Mouse (Mus musculus) stomach, embryonic 14.5 days (tissue): ENCODE data around the gene Dagla. TPM values are rescaled to one million over a fixed set of nuclear protein-coding genes. Genes with fewer than 3 reads are reported as not detected.

Source experiments
- ATAC-seq: fragments of 200-750 bp; cut with Nextera tagmentation; 2 replicates; pipeline ENCODE4 v1.8.0; 2017; ENCODE audit warnings: low read depth, moderate TSS enrichment; ENCODE audit not compliant: insufficient number of reproducible peaks, insufficient read depth, low FRiP score
- H3K27ac ChIP-seq: fragments of 300-500 bp; sonication (generic); 2 replicates; pipeline ENCODE4 v1.5.1; 2014; ENCODE audit warnings: mild to moderate bottlenecking, low read length, moderate library complexity, mixed read lengths
- H3K27me3 ChIP-seq: fragments of 300-500 bp; sonication (generic); 2 replicates; pipeline ENCODE4 v1.6.1; 2014; ENCODE audit warnings: low read length, control low read depth, mixed read lengths; ENCODE audit not compliant: control insufficient read depth, insufficient read depth
- H3K36me3 ChIP-seq: fragments of 300-500 bp; sonication (generic); 2 replicates; pipeline ENCODE4 v1.6.1; 2014; ENCODE audit warnings: mild to moderate bottlenecking, control low read depth, low read length, moderate library complexity, mixed read lengths; ENCODE audit not compliant: control insufficient read depth, insufficient read depth
- H3K4me1 ChIP-seq: fragments of 300-500 bp; sonication (generic); 2 replicates; pipeline ENCODE4 v1.6.1; 2014; ENCODE audit warnings: low read length, control low read depth, mixed read lengths; ENCODE audit not compliant: control insufficient read depth, insufficient read depth
- H3K4me2 ChIP-seq: fragments of 300-500 bp; sonication (generic); replicated peaks from 2 replicates; pipeline ENCODE4 v1.6.1; 2014; ENCODE audit warnings: low read depth, low read length, control low read depth
- H3K4me3 ChIP-seq: fragments of 300-500 bp; sonication (generic); 2 replicates; pipeline ENCODE4 v1.5.1; 2014; ENCODE audit warnings: low read depth, low read length, control low read depth
- H3K9ac ChIP-seq: fragments of 300-500 bp; sonication (generic); replicated peaks from 2 replicates; pipeline ENCODE4 v1.6.1; 2014; ENCODE audit warnings: low read depth, mild to moderate bottlenecking, control low read depth, low read length, moderate library complexity, mixed read lengths
- H3K9me3 ChIP-seq: fragments of 300-500 bp; sonication (generic); 2 replicates; pipeline ENCODE4 v1.6.1; 2016; ENCODE audit warnings: low read depth, low read length, control low read depth; ENCODE audit not compliant: control insufficient read depth
- WGBS: fragments of 180-500 bp; shearing (Covaris S2); extraction: QIAGEN DNeasy Blood & Tissue Kit; methylation state at CpG from one replicate; pipeline ENCODE4 v1.1.7; 2014; 5-methylcytosine and 5-hydroxymethylcytosine counted together
- polyA plus RNA-seq: library from polyadenylated mRNA; unstranded; fragments of >200 nt; fragmentation: Nextera tagmentation; extraction: Ambion mirVana; gene quantifications from 2 replicates; pipeline ENCODE4 v1.2.1, GENCODE M21; 2014

Gene Dagla
- polyA plus RNA-seq, 1 experiment from 2014 or later = 2.9 TPM

- Histone ChIP-seq H3K9ac (no peak overlapping the region), H3K27me3 (no peaks in the 10 kb centered on the region), H3K27ac (peak overlapping the region; percentile 34; the same call in 1 of the 2 replicates), H3K36me3 (no peaks in the 10 kb centered on the region), H3K4me1 (peaks cover 29% of the 10 kb centered on the region), H3K9me3 (no peaks in the 10 kb centered on the region), H3K4me3 (no peak overlapping the region), H3K4me2 (no peak overlapping the region; the same call in 1 of the 2 replicates)
- 56% methylated on average over 9 of the region's 9 CpGs for WGBS
- ATAC-seq = peak; percentile 56
Observed at GRCm38 (mm10) chr19:10235784-10236565, 68.7 kb downstream of the Dagla start.

GRCm38 (mm10) chr19:10232327-10233017 is 72.2 kb downstream of the Dagla start:
- no peak for ATAC-seq
- H3K4me2 ChIP-seq = no peak overlapping the region

GRCm38 (mm10) chr19:10231871-10232270 is 72.8 kb downstream of the Dagla start:
- H3K27me3 ChIP-seq = no peaks in the 10 kb centered on the region
- no peak overlapping the region for H3K9ac ChIP-seq
- H3K9me3 ChIP-seq = no peaks in the 10 kb centered on the region
- H3K4me2 ChIP-seq = no peak overlapping the region
- 35% methylated on average over 5 of the region's 5 CpGs for WGBS
- H3K36me3 ChIP-seq = no peaks in the 10 kb centered on the region
- ATAC-seq = no peak
- H3K27ac ChIP-seq = peak overlapping the region; percentile 48; the same call in 1 of the 2 replicates
- H3K4me3 ChIP-seq = no peak overlapping the region
- peaks cover 32% of the 10 kb centered on the region for H3K4me1 ChIP-seq

More at GRCm38 (mm10) chr19:10232327-10233017, 72.2 kb downstream of the Dagla start:
- H3K27me3 ChIP-seq = no peaks in the 10 kb centered on the region
- H3K9me3 ChIP-seq = no peaks in the 10 kb centered on the region
- peak overlapping the region; percentile 48; the same call in 1 of the 2 replicates for H3K27ac ChIP-seq
- H3K4me1 ChIP-seq = peaks cover 32% of the 10 kb centered on the region
- no peak overlapping the region for H3K4me3 ChIP-seq
- 47% methylated on average over 9 of the region's 9 CpGs for WGBS
- no peak overlapping the region for H3K9ac ChIP-seq
- no peaks in the 10 kb centered on the region for H3K36me3 ChIP-seq

- 16% methylated on average over 7 of the region's 7 CpGs for WGBS
- H3K36me3 ChIP-seq = no peaks in the 10 kb centered on the region
- H3K4me3 ChIP-seq = no peak overlapping the region
- no peaks in the 10 kb centered on the region for H3K27me3 ChIP-seq
- no peaks in the 10 kb centered on the region for H3K9me3 ChIP-seq
- no peak overlapping the region for H3K9ac ChIP-seq
- H3K4me2 ChIP-seq = no peak overlapping the region
- peak overlapping the region; percentile 48; the same call in 1 of the 2 replicates for H3K27ac ChIP-seq
- H3K4me1 ChIP-seq = peaks cover 30% of the 10 kb centered on the region
- peak; percentile 40; the same call in 1 of the 2 replicates for ATAC-seq
Observed at GRCm38 (mm10) chr19:10231016-10231415, 73.7 kb downstream of the Dagla start.

GRCm38 (mm10) chr19:10225767-10226166 is 78.9 kb downstream of the Dagla start:
- Histone ChIP-seq H3K9me3 (no peaks in the 10 kb centered on the region), H3K4me1 (peaks cover 38% of the 10 kb centered on the region), H3K36me3 (no peaks in the 10 kb centered on the region), H3K27me3 (no peaks in the 10 kb centered on the region), H3K27ac (peak overlapping the region; percentile 71; the same call in 1 of the 2 replicates), H3K9ac (no peak overlapping the region), H3K4me3 (no peak overlapping the region), H3K4me2 (no peak overlapping the region)
- 39% methylated on average over 4 of the region's 4 CpGs for WGBS
- ATAC-seq = no peak

- Histone ChIP-seq H3K4me3 (peak overlapping the region; percentile 15; the same call in 1 of the 2 replicates), H3K27ac (peak overlapping the region; percentile 71; the same call in 1 of the 2 replicates), H3K9me3 (no peaks in the 10 kb centered on the region), H3K36me3 (no peaks in the 10 kb centered on the region), H3K27me3 (no peaks in the 10 kb centered on the region), H3K9ac (peak overlapping the region; percentile 25; the same call in 1 of the 2 replicates), H3K4me1 (peaks cover 29% of the 10 kb centered on the region), H3K4me2 (peak overlapping the region; percentile 35)
- ATAC-seq = peak; percentile 57
- WGBS = 7% methylated on average over 26 of the region's 26 CpGs
Observed at GRCm38 (mm10) chr19:10224637-10225453, 79.8 kb downstream of the Dagla start.

GRCm38 (mm10) chr19:10223561-10223960 is 81.1 kb downstream of the Dagla start:
- ATAC-seq = no peak
- Histone ChIP-seq H3K4me1 (peaks cover 25% of the 10 kb centered on the region), H3K9ac (no peak overlapping the region), H3K27me3 (no peaks in the 10 kb centered on the region), H3K36me3 (peaks cover 3% of the 10 kb centered on the region; the same call in 1 of the 2 replicates), H3K4me3 (no peak overlapping the region), H3K27ac (0 out of 2 replicates have a peak overlapping the region, but pooled peaks have one; percentile 4), H3K9me3 (no peaks in the 10 kb centered on the region), H3K4me2 (no peak overlapping the region)
- 65% methylated on average over 4 of the region's 4 CpGs for WGBS

GRCm38 (mm10) chr19:10222656-10223055 is 82.0 kb downstream of the Dagla start:
- Histone ChIP-seq H3K9me3 (no peaks in the 10 kb centered on the region), H3K27ac (peak overlapping the region; percentile 58; the same call in 1 of the 2 replicates), H3K36me3 (peaks cover 6% of the 10 kb centered on the region; the same call in 1 of the 2 replicates), H3K4me2 (no peak overlapping the region), H3K4me3 (no peak overlapping the region), H3K9ac (no peak overlapping the region), H3K4me1 (peaks cover 25% of the 10 kb centered on the region), H3K27me3 (no peaks in the 10 kb centered on the region)
- 18% methylated on average over 8 of the region's 8 CpGs for WGBS
- ATAC-seq = no peak
